Mouse (Mus musculus): ENCODE measurements around the gene Rhpn2.
A peak's percentile ranks its signal among the peaks of the same experiment; 100 is the strongest.

The Rhpn2 gene

GRCm38 (mm10) chr7:35347918-35348700 lies 14.1 kb downstream of the Rhpn2 start:
- DNase-seq (ENCODE audit: low spot score in 2 of 2) = no peak

GRCm38 (mm10) chr7:35349022-35349421 lies 15.1 kb downstream of the Rhpn2 start:
- no peak for DNase-seq (ENCODE audit: low spot score in 2 of 2)

- no peak for DNase-seq (ENCODE audit: low spot score in 2 of 2)
Observed at GRCm38 (mm10) chr7:35349886-35350684, 16.1 kb downstream of the Rhpn2 start.

- no peak for DNase-seq (ENCODE audit: low spot score in 2 of 2)
Observed at GRCm38 (mm10) chr7:35351155-35351554, 17.2 kb downstream of the Rhpn2 start.

DNA sequence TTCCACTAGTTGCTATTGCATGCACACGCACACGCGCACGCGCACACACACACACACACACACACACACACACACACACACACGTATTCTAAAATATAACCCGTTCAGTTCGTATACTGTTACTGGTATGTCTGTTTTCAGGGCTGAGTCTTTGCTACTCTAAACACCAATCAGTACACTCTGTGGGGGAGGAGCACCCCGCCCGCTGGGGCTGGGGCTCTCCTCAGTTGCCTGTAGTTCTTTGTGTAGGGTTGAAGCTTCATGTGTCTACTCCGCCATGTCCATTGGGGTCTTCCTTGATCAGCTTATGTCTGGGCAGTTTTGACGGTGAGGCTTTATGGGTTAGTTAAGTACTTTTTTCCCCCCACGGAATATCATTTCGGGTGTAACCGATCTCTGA lies 19.3 kb downstream of the Rhpn2 start:
- DNase-seq (ENCODE audit: low spot score in 2 of 2) = no peak

GRCm38 (mm10) chr7:35355303-35355872 lies 21.4 kb downstream of the Rhpn2 start:
- peak in 1 of 2 experiments; percentile 25 for DNase-seq (ENCODE audit: low spot score in 2 of 2)

DNA sequence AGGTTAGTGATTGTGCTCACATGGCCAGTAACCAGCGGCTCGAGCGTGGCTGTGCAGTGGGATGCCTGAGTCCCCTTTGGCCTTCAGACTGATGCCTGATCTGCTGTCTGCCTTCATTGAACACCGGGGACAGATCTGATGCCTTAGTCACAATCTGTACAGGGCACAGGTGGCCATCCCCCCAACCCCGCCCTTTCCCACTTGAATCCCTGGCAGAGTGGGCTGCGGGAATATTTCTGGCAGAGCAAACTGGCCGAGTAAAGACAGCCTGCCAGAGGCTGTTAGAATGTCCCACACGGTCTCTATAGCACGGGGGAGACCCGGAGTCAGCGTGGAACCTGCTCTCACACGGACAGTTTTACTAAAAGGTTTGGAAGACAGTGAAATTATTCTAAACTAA lies 23.7 kb downstream of the Rhpn2 start:
- DNase-seq (ENCODE audit: low spot score in 2 of 2) = no peak

DNA sequence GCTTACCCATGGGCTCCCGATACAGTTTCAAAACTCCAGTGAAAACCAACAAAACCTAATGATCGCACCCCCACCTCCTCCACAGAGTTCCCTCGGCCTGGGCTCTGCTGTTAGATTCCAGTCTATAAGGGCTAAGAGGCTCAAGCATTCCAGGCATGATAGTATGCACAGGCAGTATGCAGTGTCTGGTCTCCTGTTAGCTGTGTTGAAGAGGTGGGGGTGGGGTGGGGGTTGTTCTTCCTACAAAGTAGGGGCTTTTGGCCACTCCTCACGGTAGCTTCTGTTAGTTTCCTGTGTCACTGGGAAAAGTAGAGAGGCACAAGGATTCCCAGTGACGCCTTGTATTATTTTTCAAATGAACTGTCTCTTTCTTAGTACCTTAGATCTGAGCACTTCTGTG lies 28.3 kb downstream of the Rhpn2 start:
- DNase-seq (ENCODE audit: low spot score in 2 of 2) = no peak

GRCm38 (mm10) chr7:35362868-35363267 lies 28.9 kb downstream of the Rhpn2 start:
- DNase-seq (ENCODE audit: low spot score in 2 of 2) = no peak

- no peak for DNase-seq (ENCODE audit: low spot score in 2 of 2)
Observed at GRCm38 (mm10) chr7:35365161-35365910, 31.4 kb downstream of the Rhpn2 start.

GRCm38 (mm10) chr7:35371096-35371495 lies 37.1 kb downstream of the Rhpn2 start:
- DNase-seq (ENCODE audit: low spot score in 2 of 2) = no peak

DNA sequence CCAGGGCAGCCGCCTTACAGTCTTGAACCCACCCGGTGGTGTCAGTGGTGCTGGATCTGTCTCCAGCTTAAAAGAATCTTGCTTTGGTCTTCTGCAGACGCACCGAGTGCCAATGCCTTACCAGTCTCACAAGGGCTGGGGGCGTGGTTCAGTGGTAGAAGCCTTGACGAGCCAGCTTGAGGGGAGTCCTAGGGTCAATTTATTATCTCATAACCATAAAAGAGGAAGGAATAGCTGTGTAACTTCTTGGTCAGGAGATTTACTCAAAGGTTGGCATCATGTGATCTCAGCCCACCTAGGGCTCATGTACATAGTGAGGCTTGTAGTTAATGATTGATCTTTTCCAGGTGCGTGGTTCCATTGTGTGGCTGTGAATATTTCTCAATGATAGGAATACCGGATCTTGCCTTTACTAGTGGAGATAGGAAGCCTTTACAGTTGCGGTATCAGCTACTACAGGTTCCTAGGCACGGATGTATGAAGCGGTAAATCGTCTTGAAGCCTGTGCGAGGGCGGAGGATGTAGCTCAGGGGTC lies 38.6 kb downstream of the Rhpn2 start:
- no peak for DNase-seq (ENCODE audit: low spot score in 2 of 2)

DNA sequence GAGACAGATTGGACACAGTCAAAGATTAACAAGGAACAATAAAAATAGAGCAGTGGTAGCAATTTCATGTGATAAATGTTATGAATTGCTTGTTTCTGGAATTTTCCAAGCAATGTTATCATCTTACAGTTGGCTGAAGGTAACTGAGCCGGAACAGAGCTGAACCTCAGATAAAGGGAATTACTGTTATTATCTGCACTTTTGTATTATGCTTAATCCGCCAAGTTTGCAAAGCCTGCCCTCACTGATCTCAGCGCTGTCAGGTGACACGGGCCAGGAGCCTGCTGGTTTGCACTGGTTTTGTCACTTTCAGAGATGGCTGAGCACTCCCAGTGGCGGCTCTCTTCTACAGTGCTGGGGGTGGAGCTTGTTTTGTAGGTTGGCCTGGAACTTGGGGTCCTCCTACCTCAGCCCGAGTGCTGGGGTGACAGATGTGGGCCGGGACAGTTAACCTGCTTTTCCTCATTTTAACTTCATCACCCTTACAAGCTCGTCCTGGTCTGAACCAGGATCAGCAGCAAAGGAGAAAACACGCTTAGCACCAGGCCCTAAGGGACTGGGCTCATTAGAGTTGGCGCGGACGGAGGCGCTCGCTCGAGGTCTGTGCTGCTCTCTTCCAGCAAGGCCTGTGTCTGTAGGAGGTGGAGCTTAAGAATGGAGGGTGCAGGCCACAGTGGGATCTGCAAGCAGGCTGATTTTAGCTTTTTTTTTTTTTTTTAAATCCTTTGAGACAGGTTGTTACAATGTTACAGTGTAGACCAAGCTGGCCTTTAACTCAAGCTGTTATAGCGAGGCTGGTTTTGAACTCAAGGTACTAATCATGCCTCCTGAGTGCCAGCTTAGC lies 39.4 kb downstream of the Rhpn2 start:
- DNase-seq (ENCODE audit: low spot score in 2 of 2) = no peak

- no peak for DNase-seq (ENCODE audit: low spot score in 2 of 2)
Observed at GRCm38 (mm10) chr7:35374265-35374664, 40.3 kb downstream of the Rhpn2 start.

DNA sequence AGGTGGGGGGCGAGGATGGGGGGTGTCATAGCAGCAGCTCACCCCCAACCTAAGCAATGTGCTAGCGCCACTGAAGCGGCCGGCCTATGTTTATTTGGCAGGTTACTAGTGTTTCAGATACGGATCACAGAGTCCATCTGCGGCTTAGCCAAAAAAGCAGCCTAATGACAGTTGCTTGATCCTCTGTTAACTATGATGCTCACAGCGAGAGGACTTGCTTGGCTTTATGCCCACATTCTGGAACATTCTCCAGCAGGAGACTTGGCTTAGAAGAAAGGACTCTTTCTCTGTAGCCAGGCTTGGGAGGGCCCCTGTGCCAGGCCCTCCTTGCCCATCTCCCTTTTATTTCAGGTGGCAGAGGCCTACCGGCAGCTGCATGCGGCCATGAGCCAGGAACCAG lies 42.7 kb downstream of the Rhpn2 start:
- DNase-seq (ENCODE audit: low spot score in 2 of 2) = no peak

DNA sequence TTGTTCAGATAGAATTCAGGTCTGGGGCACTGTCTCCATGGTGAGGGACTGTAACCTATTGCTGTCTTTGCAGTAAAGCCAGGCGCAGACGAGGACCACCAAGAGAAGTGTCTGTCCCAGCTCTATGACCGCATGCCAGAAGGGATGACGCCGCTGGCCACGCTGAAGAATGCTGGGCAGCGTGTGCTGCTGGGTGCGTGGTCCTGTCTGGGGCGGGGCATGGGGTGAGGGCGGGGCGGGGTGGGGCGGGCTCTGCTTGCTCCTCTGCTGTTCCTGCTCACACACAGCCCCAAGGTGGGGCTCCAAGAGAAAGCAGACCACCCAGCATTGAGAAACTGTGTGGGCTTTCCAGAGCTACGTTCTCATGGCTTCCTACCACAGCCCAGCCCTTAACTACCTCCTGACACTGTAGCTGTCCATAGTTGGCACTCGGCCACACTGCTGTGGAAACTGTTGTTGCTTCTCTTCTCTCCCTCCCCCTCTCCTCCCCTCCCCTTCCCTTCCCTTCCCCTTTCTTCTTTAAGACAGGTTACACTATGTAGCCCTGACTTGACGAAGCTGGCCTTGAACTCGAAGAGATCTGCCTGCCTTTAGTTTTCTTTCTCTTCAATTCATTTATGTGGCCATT lies 45.6 kb downstream of the Rhpn2 start:
- no peak for DNase-seq (ENCODE audit: low spot score in 2 of 2)

GRCm38 (mm10) chr7:35380351-35380750 lies 46.4 kb downstream of the Rhpn2 start:
- no peak for DNase-seq (ENCODE audit: low spot score in 2 of 2)

DNA sequence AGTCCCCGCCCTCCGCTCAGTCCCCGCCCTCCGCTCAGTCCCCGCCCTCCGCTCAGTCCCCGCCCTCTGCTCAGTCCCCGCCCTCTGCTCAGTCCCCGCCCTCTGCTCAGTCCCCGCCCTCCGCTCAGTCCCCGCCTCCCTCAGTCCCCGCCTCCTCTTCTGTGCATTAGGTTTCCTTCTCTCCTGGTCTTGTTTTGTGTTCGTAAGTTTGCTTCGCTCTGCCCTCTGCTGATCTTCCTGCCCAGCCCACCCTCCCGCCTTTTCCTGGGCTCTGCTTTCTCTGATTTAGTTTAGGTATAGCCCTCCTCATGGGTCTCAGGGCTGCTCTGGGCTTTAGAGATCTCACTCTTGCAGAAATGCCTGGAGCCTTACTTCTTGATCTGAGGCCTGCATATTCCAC lies 47.9 kb downstream of the Rhpn2 start:
- no peak for DNase-seq (ENCODE audit: low spot score in 2 of 2)

DNA sequence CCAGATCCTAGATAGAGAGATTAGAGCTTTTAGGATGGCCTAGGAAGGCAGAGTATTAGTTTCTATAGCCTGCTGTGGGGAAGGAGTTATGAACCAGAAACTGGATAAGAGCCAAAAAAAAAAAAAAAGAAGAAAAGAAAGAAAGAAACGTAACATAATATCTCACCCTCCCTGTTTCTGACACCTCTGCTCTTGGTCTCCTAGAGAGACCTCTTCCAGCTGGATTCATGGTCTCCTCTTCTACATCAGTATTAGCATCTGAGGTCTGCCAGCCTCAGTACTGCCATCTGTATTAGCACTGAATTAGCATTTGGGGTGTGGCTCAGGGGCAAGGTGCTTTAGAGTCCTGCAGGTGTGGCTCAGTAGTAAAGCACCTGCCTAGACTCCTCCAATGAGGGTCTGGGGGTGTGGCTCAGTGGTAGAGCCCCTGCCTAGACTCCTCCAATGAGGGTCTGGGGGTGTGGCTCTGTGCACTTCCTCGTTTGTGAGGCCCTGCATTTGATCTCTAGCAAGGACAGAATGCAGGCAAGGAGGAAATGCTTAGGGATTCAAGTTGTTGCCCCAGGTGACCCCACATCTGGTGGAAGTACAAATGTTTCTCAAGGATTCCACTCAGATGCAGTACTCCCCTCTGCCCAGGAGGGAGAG lies 48.9 kb downstream of the Rhpn2 start:
- DNase-seq (ENCODE audit: low spot score in 2 of 2) = no peak

DNA sequence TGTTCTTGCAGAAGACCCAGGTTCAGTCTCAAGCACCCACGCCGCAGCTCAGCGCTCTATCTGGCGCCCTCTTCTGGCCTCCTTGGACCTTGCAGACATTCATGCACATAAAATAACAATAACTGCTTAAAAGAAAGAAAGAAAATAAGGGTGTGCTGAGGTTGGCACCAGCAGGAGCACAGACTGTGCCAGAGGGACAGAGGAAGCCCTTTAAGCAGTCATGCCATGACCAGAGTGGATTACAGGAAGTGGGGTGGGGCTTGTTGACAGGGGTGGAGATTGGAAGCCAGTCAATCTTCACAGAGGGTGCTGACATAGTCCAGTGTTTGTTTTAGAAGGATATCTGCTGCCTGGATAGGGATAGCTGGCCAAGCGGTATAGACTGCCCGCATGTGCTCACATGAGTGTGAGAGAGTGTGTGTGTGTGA lies 52.6 kb downstream of the Rhpn2 start:
- no peak for DNase-seq (ENCODE audit: low spot score in 2 of 2)

Measured in urinary bladder, adult 18-20 months (tissue).